8 mouse cellular contexts compared by ENCODE assay signal in genomic region chr9:51161771-51162388, GRCm38 (mm10). TPM values are rescaled to one million over a fixed set of nuclear protein-coding genes. Genes with fewer than 3 reads are reported as not detected.
A peak's percentile ranks its signal among the peaks of the same experiment; 100 is the strongest.
DNase-seq lines count a peak whose midpoint lies in the region; ATAC-seq lines count a peak whose summit lies in the region.

No protein-coding gene starts in this region.

- peak; percentile 28 for DNase-seq in MEL-GATA-1-ER (ENCODE audit: extremely low read depth, low read depth)
- DNase-seq in c-Kit-positive CD71-positive TER-119-positive erythroid progenitor cells, embryonic 14.5 days (ENCODE audit: low spot score) = peak; percentile 40
- DNase-seq in layer of hippocampus, postnatal 14 days (ENCODE audit: low spot score in 2 of 2) = peak; percentile 81 to 90
- DNase-seq in lung, postnatal 36 days = peak; percentile 92
- peak; percentile 74 for DNase-seq in right cerebral cortex, adult 18-20 months
- DNase-seq in thymus, postnatal 4 days = peak; percentile 86

- peak; percentile 86 for ATAC-seq in forebrain, embryonic 15.5 days (replicated peaks)
- peak; percentile 73 for ATAC-seq in hindbrain, embryonic 13.5 days (ENCODE audit: low FRiP score)

- H3K36me3 ChIP-seq in forebrain, embryonic 15.5 days = no peaks in the 10 kb centered on the region
- no peaks in the 10 kb centered on the region for H3K36me3 ChIP-seq in hindbrain, embryonic 13.5 days

- 0 out of 2 replicates have a peak, but pooled peaks cover 3% of the 10 kb centered on the region for H3K4me1 ChIP-seq in forebrain, embryonic 15.5 days
- H3K4me1 ChIP-seq in hindbrain, embryonic 13.5 days (replicated peaks) = no peaks in the 10 kb centered on the region

- no peaks in the 10 kb centered on the region for H3K9me3 ChIP-seq in forebrain, embryonic 15.5 days
- H3K9me3 ChIP-seq in hindbrain, embryonic 13.5 days = no peaks in the 10 kb centered on the region

- H3K27me3 ChIP-seq in forebrain, embryonic 15.5 days = 0 out of 2 replicates have a peak, but pooled peaks cover 2% of the 10 kb centered on the region
- H3K27me3 ChIP-seq in hindbrain, embryonic 13.5 days = peaks cover 17% of the 10 kb centered on the region

- no peak overlapping the region for H3K9ac ChIP-seq in forebrain, embryonic 15.5 days (replicated peaks)
- no peak overlapping the region for H3K9ac ChIP-seq in hindbrain, embryonic 13.5 days

- no peak overlapping the region for H3K27ac ChIP-seq in forebrain, embryonic 15.5 days (replicated peaks)
- no peak overlapping the region for H3K27ac ChIP-seq in hindbrain, embryonic 13.5 days

- WGBS in forebrain, embryonic 15.5 days = 24% methylated on average over 4 of the region's 4 CpGs
- 31% methylated on average over 4 of the region's 4 CpGs for WGBS in hindbrain, embryonic 13.5 days

- H3K4me3 ChIP-seq in forebrain, embryonic 15.5 days = no peak overlapping the region
- H3K4me3 ChIP-seq in hindbrain, embryonic 13.5 days = no peak overlapping the region

- no peak overlapping the region for H3K4me2 ChIP-seq in forebrain, embryonic 15.5 days (replicated peaks)
- no peak overlapping the region for H3K4me2 ChIP-seq in hindbrain, embryonic 13.5 days

RNA-seq across cellular contexts. Expression of gene Gm32742, which starts 3.4 kb away (rescaled TPM):
- polyA plus RNA-seq in forebrain, embryonic 15.5 days (2015; fragmentation: Nextera tagmentation; extraction: Ambion mirVana) = 0.04 TPM in 1 of 2 replicates, not detected in the other
- 0.04 TPM in 1 of 2 replicates, not detected in the other for polyA plus RNA-seq in hindbrain, embryonic 13.5 days (2015; fragmentation: Nextera tagmentation; extraction: Ambion mirVana)
- not detected for total RNA-seq in layer of hippocampus, postnatal 14 days (2021)

RNA-seq across cellular contexts. Expression of gene Pou2af1, which starts 51.6 kb away (rescaled TPM):
- polyA plus RNA-seq in forebrain, embryonic 15.5 days (2015; fragmentation: Nextera tagmentation; extraction: Ambion mirVana) = 0.14 TPM in 1 of 2 replicates, not detected in the other
- 0.17 TPM in 1 of 2 replicates, not detected in the other for polyA plus RNA-seq in hindbrain, embryonic 13.5 days (2015; fragmentation: Nextera tagmentation; extraction: Ambion mirVana)
- total RNA-seq in layer of hippocampus, postnatal 14 days (2021) = not detected

Comparison
In these comparisons a context has a peak if more than half of its experiments do, and no peak if none do; other contexts are left out.
1. DNase-seq: peak in every context shown above with its lines; median percentile 92 in lung, postnatal 36 days; 86 in thymus, postnatal 4 days; 86 in layer of hippocampus, postnatal 14 days; 74 in right cerebral cortex, adult 18-20 months; 40 in c-Kit-positive CD71-positive TER-119-positive erythroid progenitor cells, embryonic 14.5 days; 28 in MEL-GATA-1-ER.